Mouse (Mus musculus) lung, embryonic 14.5 days (tissue): ENCODE measurements around the gene Ifi208. TPM values are rescaled to one million over a fixed set of nuclear protein-coding genes. Genes with fewer than 3 reads are reported as not detected.
"Not testable (repeated sequence)": the region's sequence is repeated elsewhere in the genome, so short reads cannot be mapped to it uniquely, and the experiment has no call there.

Experiments
- ATAC-seq: fragments of 200-750 bp; cut with Nextera tagmentation; 2 replicates; pipeline ENCODE4 v1.8.0; 2017; ENCODE audit warnings: mild to moderate bottlenecking, moderate TSS enrichment, moderate library complexity; ENCODE audit not compliant: insufficient read depth
- DNase-seq: peaks from one replicate; pipeline ENCODE4 v3.0.0-alpha.2; 2015
- H3K27ac ChIP-seq: fragments of 300-500 bp; sonication (generic); 2 replicates; pipeline ENCODE4 v1.5.1; 2014; ENCODE audit warnings: low read depth, mild to moderate bottlenecking, moderate library complexity
- H3K27me3 ChIP-seq: fragments of 300-500 bp; sonication (generic); 2 replicates; pipeline ENCODE4 v1.6.1; 2014; ENCODE audit warnings: low read length, control low read depth; ENCODE audit not compliant: insufficient read depth
- H3K36me3 ChIP-seq: fragments of 300-500 bp; sonication (generic); 2 replicates; pipeline ENCODE4 v1.6.1; 2014; ENCODE audit warnings: control low read depth; ENCODE audit not compliant: insufficient read depth
- H3K4me1 ChIP-seq: fragments of 300-500 bp; sonication (generic); 2 replicates; pipeline ENCODE4 v1.6.1; 2014; ENCODE audit warnings: antibody characterized with exemption, control low read depth; ENCODE audit not compliant: insufficient read depth
- H3K4me2 ChIP-seq: fragments of 300-500 bp; sonication (generic); 2 replicates; pipeline ENCODE4 v1.6.1; 2014; ENCODE audit warnings: mild to moderate bottlenecking
- H3K4me3 ChIP-seq: fragments of 300-500 bp; sonication (generic); 2 replicates; pipeline ENCODE4 v1.5.1; 2014; ENCODE audit warnings: low read depth, low read length
- H3K9ac ChIP-seq: fragments of 300-500 bp; sonication (generic); 2 replicates; pipeline ENCODE4 v1.6.1; 2014
- H3K9me3 ChIP-seq: fragments of 300-500 bp; sonication (generic); 2 replicates; pipeline ENCODE4 v1.6.1; 2016; ENCODE audit warnings: low read depth, low read length, control low read depth
- CTCF ChIP-seq: IDR thresholded peaks from 2 replicates; pipeline ENCODE4 v1.5.1; 2016; ENCODE audit warnings: antibody characterized with exemption, low read depth
- WGBS: fragments of 180-500 bp; shearing (Covaris S2); extraction: QIAGEN DNeasy Blood & Tissue Kit; methylation state at CpG from one replicate; pipeline ENCODE4 v1.1.7; 2014; 5-methylcytosine and 5-hydroxymethylcytosine counted together
- polyA plus RNA-seq: library from polyadenylated mRNA; unstranded; fragments of >200 nt; fragmentation: Nextera tagmentation; extraction: Ambion mirVana; gene quantifications from 2 replicates; pipeline ENCODE4 v1.2.1, GENCODE M21; 2014

Gene Ifi208
- polyA plus RNA-seq = 0.05 and 0.16 TPM in 2 replicates

- not testable (repeated sequence) for H3K27ac ChIP-seq, ATAC-seq, H3K4me1 ChIP-seq, H3K9ac ChIP-seq, H3K27me3 ChIP-seq, H3K4me2 ChIP-seq, H3K36me3 ChIP-seq, H3K9me3 ChIP-seq, H3K4me3 ChIP-seq, DNase-seq
- 32% methylated on average over 3 of the region's 3 CpGs for WGBS
These were observed at the start of gene Ifi208 for GRCm38 (mm10) chr1:173673458-173674097. TSS of gene Ifi208 (plus strand) at chr1:173673675.

- no peaks in the 10 kb centered on the region for H3K4me1 ChIP-seq
- H3K36me3 ChIP-seq = no peaks in the 10 kb centered on the region
- no peak overlapping the region for H3K9ac ChIP-seq
- H3K4me3 ChIP-seq = no peak overlapping the region
- ATAC-seq (no peak), DNase-seq (no peak)
- no peaks in the 10 kb centered on the region for H3K9me3 ChIP-seq
- WGBS = 76% methylated on average over 2 of the region's 2 CpGs
- H3K4me2 ChIP-seq = no peak overlapping the region
- no peak overlapping the region for H3K27ac ChIP-seq
- TF ChIP-seq CTCF = no peak
- H3K27me3 ChIP-seq = no peaks in the 10 kb centered on the region
These were observed 49.4 kb upstream of the Ifi208 start for GRCm38 (mm10) chr1:173624052-173624451.

GRCm38 (mm10) chr1:173626686-173627085 is 46.8 kb upstream of the Ifi208 start:
- Histone ChIP-seq H3K36me3 (no peaks in the 10 kb centered on the region), H3K9me3 (no peaks in the 10 kb centered on the region), H3K4me2 (no peak overlapping the region), H3K4me1 (no peaks in the 10 kb centered on the region), H3K4me3 (no peak overlapping the region), H3K27ac (no peak overlapping the region), H3K27me3 (no peaks in the 10 kb centered on the region), H3K9ac (no peak overlapping the region)
- WGBS = 55% methylated on average over 2 of the region's 2 CpGs
- no peak for ATAC-seq
- no peak for DNase-seq
- TF ChIP-seq CTCF = no peak

- not testable (repeated sequence) for H3K4me1 ChIP-seq, H3K27ac ChIP-seq, H3K27me3 ChIP-seq, H3K9ac ChIP-seq, DNase-seq, ATAC-seq, H3K9me3 ChIP-seq, H3K4me2 ChIP-seq, H3K4me3 ChIP-seq, H3K36me3 ChIP-seq
- WGBS = 70% methylated on average over 2 of the region's 2 CpGs
These were observed 42.9 kb upstream of the Ifi208 start, which contains the start of gene Ifi209 for GRCm38 (mm10) chr1:173630622-173631021. TSS of gene Ifi209 (plus strand) at chr1:173630917.

GRCm38 (mm10) chr1:173633969-173634645 is 39.4 kb upstream of the Ifi208 start:
- H3K9me3 ChIP-seq = no peaks in the 10 kb centered on the region
- H3K4me1 ChIP-seq = no peaks in the 10 kb centered on the region
- H3K27ac ChIP-seq = no peak overlapping the region
- no peak for ATAC-seq
- no peak for TF ChIP-seq CTCF
- no peaks in the 10 kb centered on the region for H3K27me3 ChIP-seq
- 87% methylated on average over 5 of the region's 5 CpGs for WGBS
- H3K9ac ChIP-seq = no peak overlapping the region
- no peak for DNase-seq
- H3K4me3 ChIP-seq = no peak overlapping the region
- H3K36me3 ChIP-seq = no peaks in the 10 kb centered on the region
- H3K4me2 ChIP-seq = no peak overlapping the region

- no peaks in the 10 kb centered on the region for H3K36me3 ChIP-seq
- no peak for DNase-seq
- no peak overlapping the region for H3K4me3 ChIP-seq
- no peak for TF ChIP-seq CTCF
- no peaks in the 10 kb centered on the region for H3K27me3 ChIP-seq
- no peak overlapping the region for H3K27ac ChIP-seq
- no peaks in the 10 kb centered on the region for H3K4me1 ChIP-seq
- no peaks in the 10 kb centered on the region for H3K9me3 ChIP-seq
- no peak overlapping the region for H3K9ac ChIP-seq
- WGBS = 68% methylated on average over 2 of the region's 2 CpGs
- no peak overlapping the region for H3K4me2 ChIP-seq
- ATAC-seq = no peak
These were observed 28.1 kb upstream of the Ifi208 start for GRCm38 (mm10) chr1:173645393-173645792.

- no peak overlapping the region for H3K4me2 ChIP-seq
- WGBS = 80% methylated on average over 4 of the region's 4 CpGs
- H3K27ac ChIP-seq = no peak overlapping the region
- H3K9me3 ChIP-seq = no peaks in the 10 kb centered on the region
- DNase-seq = no peak
- H3K4me1 ChIP-seq = no peaks in the 10 kb centered on the region
- no peak for TF ChIP-seq CTCF
- no peak for ATAC-seq
- no peak overlapping the region for H3K9ac ChIP-seq
- no peaks in the 10 kb centered on the region for H3K36me3 ChIP-seq
- H3K27me3 ChIP-seq = no peaks in the 10 kb centered on the region
- no peak overlapping the region for H3K4me3 ChIP-seq
These were observed 15.5 kb upstream of the Ifi208 start for GRCm38 (mm10) chr1:173657973-173658372.

- H3K9me3 ChIP-seq, DNase-seq, H3K4me3 ChIP-seq, H3K4me2 ChIP-seq, H3K27ac ChIP-seq, H3K9ac ChIP-seq, H3K4me1 ChIP-seq, ATAC-seq, H3K36me3 ChIP-seq, H3K27me3 ChIP-seq: not testable (repeated sequence)
- 68% methylated on average over 1 of the region's 1 CpGs for WGBS
These were observed 5.1 kb downstream of the Ifi208 start for GRCm38 (mm10) chr1:173678605-173679004.
